Mouse (Mus musculus): Measurements from ENCODE around the gene Lrig2.
A peak's percentile ranks its signal among the peaks of the same experiment; 100 is the strongest.

The Lrig2 gene

GRCm38 (mm10) chr3:104455506-104456275 is 56.0 kb downstream of the Lrig2 start:
- no peak for TF ChIP-seq GATA4 (IDR thresholded peaks at IDR 0.05; ENCODE audit: insufficient replicate concordance, low read length)

GRCm38 (mm10) chr3:104447240-104447639 is 64.5 kb downstream of the Lrig2 start:
- TF ChIP-seq GATA4 (IDR thresholded peaks at IDR 0.05; ENCODE audit: insufficient replicate concordance, low read length) = no peak

GRCm38 (mm10) chr3:104446689-104447088 is 65.0 kb downstream of the Lrig2 start:
- no peak for TF ChIP-seq GATA4 (IDR thresholded peaks at IDR 0.05; ENCODE audit: insufficient replicate concordance, low read length)

- no peak for TF ChIP-seq GATA4 (IDR thresholded peaks at IDR 0.05; ENCODE audit: insufficient replicate concordance, low read length)
Measured at GRCm38 (mm10) chr3:104445576-104445975, 66.1 kb downstream of the Lrig2 start.

GRCm38 (mm10) chr3:104444946-104445460 is 66.7 kb downstream of the Lrig2 start:
- no peak for TF ChIP-seq GATA4 (IDR thresholded peaks at IDR 0.05; ENCODE audit: insufficient replicate concordance, low read length)

- no peak for TF ChIP-seq GATA4 (IDR thresholded peaks at IDR 0.05; ENCODE audit: insufficient replicate concordance, low read length)
Measured at GRCm38 (mm10) chr3:104444082-104444481, 67.6 kb downstream of the Lrig2 start.

GRCm38 (mm10) chr3:104442357-104442756 is 69.4 kb downstream of the Lrig2 start:
- no peak for TF ChIP-seq GATA4 (IDR thresholded peaks at IDR 0.05; ENCODE audit: insufficient replicate concordance, low read length)

GRCm38 (mm10) chr3:104441870-104442283 is 69.8 kb downstream of the Lrig2 start:
- TF ChIP-seq GATA4 (IDR thresholded peaks at IDR 0.05; ENCODE audit: insufficient replicate concordance, low read length) = peak; percentile 43; the same call in 1 of the 2 replicates

GRCm38 (mm10) chr3:104441435-104441834 is 70.3 kb downstream of the Lrig2 start:
- TF ChIP-seq GATA4 (IDR thresholded peaks at IDR 0.05; ENCODE audit: insufficient replicate concordance, low read length) = no peak

- no peak for TF ChIP-seq GATA4 (IDR thresholded peaks at IDR 0.05; ENCODE audit: insufficient replicate concordance, low read length)
Measured at GRCm38 (mm10) chr3:104438777-104439176, 72.9 kb downstream of the Lrig2 start.

GRCm38 (mm10) chr3:104437576-104437975 is 74.1 kb downstream of the Lrig2 start:
- no peak for TF ChIP-seq GATA4 (IDR thresholded peaks at IDR 0.05; ENCODE audit: insufficient replicate concordance, low read length)

- no peak for TF ChIP-seq GATA4 (IDR thresholded peaks at IDR 0.05; ENCODE audit: insufficient replicate concordance, low read length)
Measured at GRCm38 (mm10) chr3:104435947-104436346, 75.8 kb downstream of the Lrig2 start.

GRCm38 (mm10) chr3:104434246-104434696 is 77.4 kb downstream of the Lrig2 start:
- TF ChIP-seq GATA4 (IDR thresholded peaks at IDR 0.05; ENCODE audit: insufficient replicate concordance, low read length) = no peak

GRCm38 (mm10) chr3:104432651-104433050 is 79.1 kb downstream of the Lrig2 start:
- TF ChIP-seq GATA4 (IDR thresholded peaks at IDR 0.05; ENCODE audit: insufficient replicate concordance, low read length) = no peak

- TF ChIP-seq GATA4 (IDR thresholded peaks at IDR 0.05; ENCODE audit: insufficient replicate concordance, low read length) = no peak
Measured at GRCm38 (mm10) chr3:104431848-104432159, 79.9 kb downstream of the Lrig2 start.

- TF ChIP-seq GATA4 (IDR thresholded peaks at IDR 0.05; ENCODE audit: insufficient replicate concordance, low read length) = no peak
Measured at GRCm38 (mm10) chr3:104431156-104431847, 80.4 kb downstream of the Lrig2 start.
